Mouse (Mus musculus) ES-Bruce4 (cell line): ENCODE data around the gene Blm. TPM values are rescaled to one million over a fixed set of nuclear protein-coding genes. Genes with fewer than 3 reads are reported as not detected.

Experiments
- H3K27ac ChIP-seq: 2 replicates; pipeline ENCODE4 v1.5.1; 2012; ENCODE audit warnings: low read length, inconsistent platforms; ENCODE audit not compliant: insufficient read depth
- H3K27me3 ChIP-seq: 2 replicates; pipeline ENCODE4 v1.6.1; 2012; ENCODE audit warnings: mild to moderate bottlenecking, low read length, inconsistent platforms; ENCODE audit not compliant: control insufficient read depth, poor library complexity, insufficient read depth, severe bottlenecking
- H3K36me3 ChIP-seq: 2 replicates; pipeline ENCODE4 v1.6.1; 2012; ENCODE audit warnings: inconsistent platforms, mild to moderate bottlenecking, low read length, moderate library complexity; ENCODE audit not compliant: control insufficient read depth, poor library complexity, insufficient read depth, severe bottlenecking
- H3K4me1 ChIP-seq: one replicate; pipeline ENCODE4 v1.8.1; 2011; ENCODE audit warnings: low read length; ENCODE audit not compliant: control insufficient read depth, insufficient read depth
- H3K4me3 ChIP-seq: 2 replicates; pipeline ENCODE4 v1.5.1; 2011; ENCODE audit warnings: low read depth, mild to moderate bottlenecking, low read length
- H3K9ac ChIP-seq: 2 replicates; pipeline ENCODE4 v1.6.1; 2012; ENCODE audit warnings: low read depth, mild to moderate bottlenecking, inconsistent platforms; ENCODE audit not compliant: poor library complexity, severe bottlenecking
- H3K9me3 ChIP-seq: replicated peaks from 2 replicates; pipeline ENCODE4 v1.6.1; 2012; ENCODE audit warnings: mild to moderate bottlenecking, low read length, inconsistent platforms; ENCODE audit not compliant: control insufficient read depth, poor library complexity, insufficient read depth, severe bottlenecking
- CTCF ChIP-seq: IDR thresholded peaks from one replicate; pipeline ENCODE4 v1.8.1; 2011; ENCODE audit warnings: low read depth, low read length
- EP300 ChIP-seq: IDR thresholded peaks from 2 replicates; pipeline ENCODE4 v1.6.1; 2011; ENCODE audit warnings: low read depth, low read length; ENCODE audit not compliant: insufficient read depth
- POLR2A ChIP-seq: IDR thresholded peaks from one replicate; pipeline ENCODE4 v1.8.1; 2011; ENCODE audit warnings: low read length; ENCODE audit not compliant: insufficient read depth
- polyA plus RNA-seq: library from polyadenylated mRNA; stranded (reverse); fragments of >200 nt; gene quantifications from 2 replicates; pipeline ENCODE4 v1.2.4, GENCODE M21; 2011; ENCODE audit warnings: low read depth; ENCODE audit not compliant: missing spikeins, insufficient read depth, insufficient read length

The Blm gene
- polyA plus RNA-seq, 1 experiment: 139 TPM

DNA sequence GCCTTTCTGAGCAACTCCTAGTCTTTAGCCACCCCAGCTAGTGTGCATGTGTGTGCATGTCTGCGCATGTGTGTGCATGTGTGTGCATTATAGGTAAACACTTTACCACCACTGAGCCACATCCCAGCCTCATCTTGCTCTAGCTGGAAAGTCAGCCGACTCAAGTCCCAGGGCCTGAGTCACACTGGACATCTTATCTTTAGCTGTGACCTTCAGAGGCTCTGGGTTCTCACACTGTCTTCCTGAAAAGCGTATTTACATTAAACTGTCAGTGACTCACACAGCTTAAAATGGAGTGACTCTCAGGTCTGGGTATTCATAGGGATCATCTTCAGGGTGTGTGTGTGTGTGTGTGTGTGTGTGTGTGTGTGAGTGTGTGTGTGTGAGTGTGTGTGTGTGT lies 99.3 kb downstream of the Blm start:
- no peaks in the 10 kb centered on the region for H3K9me3 ChIP-seq

DNA sequence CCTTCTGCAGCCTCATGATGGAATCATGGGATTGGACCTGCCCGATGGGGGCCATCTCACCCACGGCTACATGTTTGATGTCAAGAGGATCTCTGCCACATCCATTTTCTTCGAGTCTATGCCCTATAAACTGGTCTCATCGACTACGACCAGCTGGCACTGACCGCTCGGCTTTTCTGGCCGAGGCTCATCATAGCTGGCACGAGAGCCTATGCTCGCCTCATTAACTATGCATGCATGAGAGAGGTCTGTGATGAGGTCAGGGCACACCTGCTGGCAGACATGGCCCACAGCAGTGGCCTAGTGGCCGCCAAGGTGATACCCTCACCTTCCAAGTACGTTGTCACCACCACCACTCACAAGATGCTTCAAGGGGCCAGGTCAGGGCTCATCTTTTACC lies 105.3 kb downstream of the Blm start:
- no peaks in the 10 kb centered on the region for H3K36me3 ChIP-seq
- no peak for TF ChIP-seq CTCF
- H3K9me3 ChIP-seq: no peaks in the 10 kb centered on the region
- no peak overlapping the region for H3K9ac ChIP-seq
- H3K4me1 ChIP-seq: peaks cover 1% of the 10 kb centered on the region
- no peak overlapping the region for H3K27ac ChIP-seq
- H3K4me3 ChIP-seq: no peak overlapping the region
- no peaks in the 10 kb centered on the region for H3K27me3 ChIP-seq

More for the DNA sequence above, 99.3 kb downstream of the Blm start:
- TF ChIP-seq POLR2A (no peak), EP300 (no peak)
- Histone ChIP-seq H3K27me3 (no peaks in the 10 kb centered on the region), H3K9ac (no peak overlapping the region), H3K36me3 (no peaks in the 10 kb centered on the region), H3K27ac (no peak overlapping the region), H3K4me3 (no peak overlapping the region), H3K4me1 (no peaks in the 10 kb centered on the region)

DNA sequence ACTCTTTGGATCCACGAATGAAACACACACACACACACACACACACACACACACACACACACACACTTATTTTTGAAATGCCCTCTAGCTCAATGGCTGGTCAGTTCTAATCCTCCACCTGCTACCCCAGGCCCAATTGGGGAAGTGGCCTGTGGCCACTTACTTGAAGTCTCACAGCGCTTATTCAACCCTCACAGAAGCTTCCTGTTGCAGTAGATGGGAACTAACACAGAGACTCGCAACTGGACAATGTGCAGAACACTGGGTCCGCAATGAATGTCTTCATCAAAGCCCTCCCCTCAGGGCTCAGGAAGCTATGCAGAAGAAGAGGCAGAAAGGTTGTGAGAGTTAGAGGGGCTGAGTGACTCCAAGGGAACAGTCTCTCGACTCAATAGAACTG lies 107.2 kb downstream of the Blm start:
- Histone ChIP-seq H3K36me3 (no peaks in the 10 kb centered on the region), H3K4me3 (no peak overlapping the region), H3K9ac (no peak overlapping the region), H3K4me1 (peaks cover 1% of the 10 kb centered on the region), H3K9me3 (no peaks in the 10 kb centered on the region), H3K27me3 (no peaks in the 10 kb centered on the region), H3K27ac (no peak overlapping the region)
- no peak for TF ChIP-seq POLR2A
- TF ChIP-seq EP300: no peak
- no peak for TF ChIP-seq CTCF

DNA sequence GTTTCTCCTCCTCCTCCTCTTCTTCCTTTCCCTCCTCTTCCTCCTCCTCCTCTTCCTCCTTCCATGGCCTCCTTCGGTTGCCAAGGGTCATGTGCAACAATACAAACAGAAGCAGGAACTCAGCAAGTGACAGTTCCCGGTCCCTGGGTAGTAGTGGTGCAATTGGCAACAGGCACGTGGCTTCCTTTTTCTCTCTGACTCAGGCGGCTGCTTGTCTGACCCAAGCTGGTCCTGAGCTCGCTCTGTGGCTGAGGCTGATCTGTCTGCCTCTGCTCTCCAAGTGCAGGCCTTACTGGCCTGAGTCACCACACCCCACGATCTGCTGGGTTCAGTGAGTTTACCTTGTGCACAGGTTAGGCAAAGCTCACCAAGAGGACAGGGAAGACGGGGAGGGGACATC lies 108.6 kb downstream of the Blm start:
- Histone ChIP-seq H3K4me1 (peaks cover 1% of the 10 kb centered on the region), H3K27me3 (no peaks in the 10 kb centered on the region), H3K27ac (no peak overlapping the region), H3K4me3 (no peak overlapping the region), H3K9ac (no peak overlapping the region), H3K9me3 (no peaks in the 10 kb centered on the region), H3K36me3 (no peaks in the 10 kb centered on the region)
- no peak for TF ChIP-seq CTCF
- TF ChIP-seq POLR2A: no peak
- no peak for TF ChIP-seq EP300

DNA sequence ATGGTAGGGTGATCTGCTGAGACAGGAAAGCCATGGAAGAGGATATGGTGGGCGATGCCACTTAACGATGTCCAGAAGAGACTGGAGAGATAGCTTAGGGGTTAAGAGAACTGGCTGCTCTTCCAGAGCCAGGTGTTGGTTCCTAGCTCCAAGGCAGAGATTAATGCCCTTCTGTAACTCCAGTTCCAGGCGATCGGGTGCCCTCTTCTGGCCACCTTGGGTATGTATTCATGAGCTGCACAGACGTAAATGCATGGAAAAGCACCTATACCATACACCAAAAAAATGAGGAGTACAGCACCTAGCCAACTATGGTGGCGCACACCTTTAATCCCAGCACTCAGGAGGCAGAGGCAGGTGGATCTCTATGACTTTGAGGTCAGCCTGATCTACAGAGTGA lies 110.2 kb downstream of the Blm start:
- Histone ChIP-seq H3K27me3 (no peaks in the 10 kb centered on the region), H3K4me1 (no peaks in the 10 kb centered on the region), H3K9ac (no peak overlapping the region), H3K36me3 (no peaks in the 10 kb centered on the region), H3K4me3 (no peak overlapping the region), H3K9me3 (no peaks in the 10 kb centered on the region), H3K27ac (no peak overlapping the region)
- no peak for TF ChIP-seq EP300
- peak; percentile 74 for TF ChIP-seq CTCF
- no peak for TF ChIP-seq POLR2A

DNA sequence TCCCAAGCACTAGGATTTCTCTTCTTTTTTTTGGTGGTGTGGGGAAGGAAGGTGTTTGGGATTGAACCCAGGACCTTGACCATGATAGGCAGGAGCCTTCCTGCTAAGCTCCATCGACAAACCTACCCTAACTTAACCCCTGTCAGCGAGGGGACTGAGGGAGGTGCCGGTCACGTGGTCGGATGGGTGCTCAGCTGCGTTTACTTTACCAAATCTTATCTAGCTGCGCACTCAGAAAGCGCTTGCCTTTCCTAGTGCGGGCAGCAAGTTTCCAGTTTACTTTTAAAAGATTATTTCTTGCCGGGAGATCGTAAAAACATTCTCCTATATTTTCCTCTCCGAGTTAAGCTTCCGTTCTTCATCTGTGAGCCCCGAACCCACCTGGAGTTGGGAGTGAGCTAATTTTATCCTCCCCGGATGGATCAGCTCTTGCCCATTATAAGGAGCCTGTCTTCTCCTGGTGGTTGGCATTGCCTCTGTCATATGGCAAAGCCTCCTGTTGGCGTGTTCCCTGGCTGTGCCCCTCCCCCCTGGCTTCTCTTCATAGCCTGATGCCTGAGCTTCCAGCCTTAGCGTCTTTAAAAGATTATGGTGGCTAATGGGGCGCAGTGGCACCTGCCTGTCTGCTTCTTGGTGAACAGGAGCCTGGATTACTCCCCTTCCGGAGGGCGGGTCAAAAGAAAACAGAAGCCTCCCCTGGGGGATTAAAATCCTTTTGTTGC lies 112.0 kb downstream of the Blm start:
- Histone ChIP-seq H3K27ac (no peak overlapping the region), H3K36me3 (no peaks in the 10 kb centered on the region), H3K4me3 (peak overlapping the region; percentile 21; the same call in 1 of the 2 replicates), H3K9me3 (no peaks in the 10 kb centered on the region), H3K4me1 (no peaks in the 10 kb centered on the region), H3K9ac (no peak overlapping the region), H3K27me3 (no peaks in the 10 kb centered on the region)
- no peak for TF ChIP-seq EP300
- no peak for TF ChIP-seq CTCF
- TF ChIP-seq POLR2A: no peak
